Mouse (Mus musculus): ENCODE measurements at regions not wholly inside any gene's neighbourhood (a gene's known extent, or its start where the extent isn't known, plus 50 kb on each side); places are given as distances from the start of the nearest gene placed in this dataset.

- DNase-seq (ENCODE audit: low spot score), result no peak
These were observed 50.6 kb upstream of the Larp1 start for GRCm38 (mm10) chr11:57958233-57958632.

DNA sequence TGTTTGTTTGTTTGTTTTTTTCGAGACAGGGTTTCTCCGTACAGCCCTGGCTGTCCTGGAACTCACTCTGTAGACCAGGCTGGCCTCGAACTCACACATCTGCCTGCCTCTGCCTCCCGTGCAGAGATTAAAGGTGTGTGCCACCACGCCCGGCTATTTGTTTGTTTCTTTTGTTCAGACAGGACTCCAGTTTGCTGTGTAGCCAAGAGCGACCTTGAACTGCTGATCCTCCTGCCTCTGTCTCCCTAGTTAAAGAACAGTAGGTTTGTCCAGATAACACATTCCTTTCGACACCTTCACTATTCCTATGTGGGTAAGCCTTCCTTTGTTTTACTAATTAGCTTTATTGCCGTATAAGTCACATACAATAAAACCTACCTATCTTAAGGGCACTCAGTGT lies 52.0 kb upstream of the Larp1 start:
- DNase-seq (ENCODE audit: low spot score), result no peak

DNA sequence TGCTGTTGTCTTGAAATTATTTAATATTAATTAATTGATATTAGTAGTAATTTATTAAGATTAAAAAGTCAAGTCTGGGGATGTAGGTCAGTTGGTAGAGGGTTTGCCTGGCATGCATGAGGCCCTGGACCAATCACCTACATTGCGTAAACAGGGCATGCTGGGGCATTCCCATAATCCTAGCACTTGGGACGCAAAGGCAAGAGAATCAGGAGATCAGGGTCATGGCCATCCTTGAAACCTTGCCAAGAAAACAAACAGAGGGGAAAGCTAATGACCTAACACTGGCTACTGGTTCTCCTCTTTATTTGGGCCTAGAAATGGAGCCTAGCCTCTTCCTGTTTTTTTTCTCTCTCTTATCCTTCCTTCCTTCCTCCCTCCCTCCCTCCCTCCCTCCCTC lies 52.8 kb upstream of the Larp1 start:
- DNase-seq (ENCODE audit: low spot score), result no peak

DNA sequence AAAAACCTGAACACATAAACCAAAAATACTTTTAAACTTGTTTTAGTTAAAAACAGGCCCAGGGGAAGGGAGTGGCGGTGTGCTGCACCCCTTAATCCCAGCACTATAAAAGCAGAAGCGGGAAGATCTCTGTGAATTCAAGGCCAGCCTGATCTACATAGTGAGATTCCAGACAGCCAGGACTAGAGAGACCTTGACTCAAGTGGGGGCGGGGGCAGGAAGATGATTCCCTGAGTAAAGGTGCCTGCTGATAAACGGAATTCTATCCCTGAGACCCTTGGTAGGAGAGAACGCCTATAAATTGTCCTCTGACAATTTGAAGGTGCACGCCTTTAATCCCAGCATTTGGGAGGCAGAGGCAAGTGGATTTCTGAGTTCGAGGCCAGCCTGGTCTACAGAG lies 53.4 kb upstream of the Larp1 start:
- no peak for DNase-seq (ENCODE audit: low spot score)

DNA sequence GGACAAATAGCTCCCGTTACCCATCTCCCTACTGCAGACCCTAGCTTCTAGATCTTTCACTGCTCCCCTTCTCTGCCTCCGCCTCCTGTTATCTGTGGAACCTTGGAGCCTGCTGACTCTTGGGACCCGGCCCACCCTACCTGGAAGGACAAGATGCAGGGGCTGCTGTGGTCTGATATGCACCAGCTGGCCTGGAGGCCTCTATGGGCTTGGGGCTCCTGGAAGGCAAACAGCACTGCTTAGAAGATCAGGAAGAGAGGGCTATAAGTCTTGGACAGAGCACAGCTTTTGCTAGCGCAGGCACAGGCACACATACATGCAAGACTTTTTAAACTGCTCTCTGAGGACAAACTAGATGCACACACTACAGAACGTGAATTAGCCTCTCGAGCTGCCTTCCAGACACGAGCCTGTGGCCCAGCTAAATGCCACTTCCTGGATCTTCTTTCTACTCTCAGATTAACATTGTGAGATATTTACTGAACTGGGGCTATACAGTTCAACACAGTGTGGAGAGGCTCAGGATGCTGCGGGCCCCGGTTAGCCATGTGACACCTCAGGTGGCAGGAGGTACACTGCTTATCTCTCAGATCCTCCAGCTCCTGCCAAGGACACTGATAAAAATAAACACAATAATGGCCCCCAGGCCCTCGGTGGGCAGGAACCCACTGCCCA lies 54.2 kb upstream of the Larp1 start:
- no peak for DNase-seq (ENCODE audit: low spot score)

DNA sequence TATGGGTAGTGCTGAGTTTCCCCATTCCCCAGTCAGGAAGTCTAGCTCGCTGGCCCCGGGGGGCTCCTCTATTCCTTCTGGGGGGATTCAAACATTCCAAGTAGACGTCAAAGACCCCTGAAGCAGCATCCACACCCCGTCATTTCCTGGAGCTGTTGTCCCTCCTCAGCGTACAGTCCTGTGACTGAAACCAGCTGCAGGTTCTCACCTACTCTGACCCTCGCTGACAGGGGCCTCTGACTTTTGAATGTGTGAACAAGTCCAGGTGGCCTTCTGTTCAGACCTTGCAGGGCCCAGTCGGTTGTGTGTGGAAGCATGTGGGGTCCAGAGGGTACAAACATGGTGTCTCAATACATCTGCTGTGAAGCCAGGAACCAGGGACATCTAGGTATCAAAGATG lies 55.2 kb upstream of the Larp1 start:
- no peak for DNase-seq (ENCODE audit: low spot score)

GRCm38 (mm10) chr11:57952619-57953018 lies 56.2 kb upstream of the Larp1 start:
- no peak for DNase-seq (ENCODE audit: low spot score)

DNA sequence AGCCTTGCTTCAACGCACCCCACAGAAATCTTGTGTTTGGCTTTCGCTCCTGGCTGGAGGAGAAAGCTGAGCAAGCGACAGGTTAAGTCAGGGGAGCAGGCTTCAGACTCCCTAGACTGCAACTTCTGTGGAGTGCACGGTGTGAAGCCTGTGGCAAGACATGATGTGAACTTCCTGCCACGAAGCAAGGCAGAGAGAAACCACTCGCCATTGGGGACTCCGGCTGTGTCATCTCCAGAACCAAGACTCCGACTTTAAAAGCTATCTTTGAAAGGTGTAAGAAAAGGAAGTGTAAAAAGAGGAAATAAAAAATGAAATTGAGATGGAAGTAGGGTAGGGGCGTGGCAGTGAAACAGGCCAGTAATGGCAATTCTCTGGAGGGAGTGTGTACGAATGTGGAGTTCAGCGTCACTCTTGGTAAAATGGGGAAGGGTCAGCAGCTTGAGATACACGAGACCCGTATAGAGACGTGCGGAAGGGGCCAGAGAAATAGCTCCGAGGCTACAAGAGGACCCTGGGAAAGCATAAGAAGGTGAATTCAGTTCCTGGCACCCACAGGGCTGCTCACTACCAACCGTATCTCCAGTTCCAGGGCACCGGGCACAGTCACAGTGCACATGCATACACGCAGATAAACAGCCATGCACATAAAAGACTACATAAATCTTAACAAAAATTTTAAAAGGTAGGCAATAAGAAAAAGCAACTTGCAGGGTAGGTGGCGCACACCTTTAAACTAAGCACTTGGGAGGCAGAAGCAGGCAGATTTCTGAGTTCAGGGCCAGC lies 57.1 kb upstream of the Larp1 start:
- DNase-seq (ENCODE audit: low spot score), result no peak

DNA sequence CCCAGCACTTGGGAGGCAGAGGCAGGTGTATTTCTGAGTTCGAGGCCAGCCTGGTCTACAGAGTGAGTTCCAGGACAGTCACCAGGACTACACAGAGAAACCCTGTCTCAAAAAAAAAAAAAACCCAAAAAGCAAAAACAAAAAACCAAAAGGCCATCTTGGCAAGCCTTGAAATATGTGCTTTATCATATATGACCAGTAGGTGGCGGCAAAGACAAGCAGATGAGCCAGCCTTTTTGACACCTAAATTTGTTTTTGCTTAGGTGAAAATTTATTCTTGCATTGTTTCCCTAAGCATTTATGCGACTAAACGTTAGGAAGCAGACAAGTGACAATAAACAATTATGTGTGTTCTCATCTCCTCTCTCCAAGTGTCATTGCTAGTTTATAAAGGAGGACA lies 57.9 kb upstream of the Larp1 start:
- DNase-seq (ENCODE audit: low spot score), result peak; percentile 81

- no peak for DNase-seq (ENCODE audit: low spot score)
These were observed 59.8 kb upstream of the Larp1 start for GRCm38 (mm10) chr11:57949067-57949466.

- DNase-seq (ENCODE audit: low spot score), result no peak
These were observed 61.5 kb upstream of the Larp1 start for GRCm38 (mm10) chr11:57947347-57947746.

GRCm38 (mm10) chr11:57934391-57934850 lies 74.4 kb upstream of the Larp1 start:
- DNase-seq (ENCODE audit: low spot score), result peak; percentile 89

GRCm38 (mm10) chr11:57933065-57933464 lies 75.8 kb upstream of the Larp1 start:
- DNase-seq (ENCODE audit: low spot score), result no peak

DNA sequence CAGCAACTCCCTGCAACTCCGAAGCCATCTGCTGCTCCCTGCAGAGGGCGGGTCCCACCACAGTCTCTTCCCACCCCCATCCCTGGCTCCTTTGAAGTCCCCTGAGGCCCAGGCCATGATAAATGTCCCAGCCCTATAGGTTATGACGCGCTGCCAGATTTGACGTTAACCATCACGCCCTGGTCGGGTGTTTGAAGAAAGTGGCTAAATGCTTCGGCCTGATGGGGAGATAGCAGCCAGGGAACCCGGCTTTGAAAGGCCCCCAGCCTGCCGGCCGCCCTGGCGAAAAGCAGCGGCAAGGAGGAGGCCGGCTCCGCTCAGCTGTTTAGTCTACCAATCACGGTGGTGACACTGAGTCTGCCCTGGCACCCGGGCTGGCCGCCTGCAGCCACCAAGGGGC lies 79.4 kb upstream of the Larp1 start:
- DNase-seq (ENCODE audit: low spot score), result no peak

GRCm38 (mm10) chr11:57920263-57920662 lies 87.6 kb upstream of the Hand1 start:
- DNase-seq (ENCODE audit: low spot score), result no peak

DNA sequence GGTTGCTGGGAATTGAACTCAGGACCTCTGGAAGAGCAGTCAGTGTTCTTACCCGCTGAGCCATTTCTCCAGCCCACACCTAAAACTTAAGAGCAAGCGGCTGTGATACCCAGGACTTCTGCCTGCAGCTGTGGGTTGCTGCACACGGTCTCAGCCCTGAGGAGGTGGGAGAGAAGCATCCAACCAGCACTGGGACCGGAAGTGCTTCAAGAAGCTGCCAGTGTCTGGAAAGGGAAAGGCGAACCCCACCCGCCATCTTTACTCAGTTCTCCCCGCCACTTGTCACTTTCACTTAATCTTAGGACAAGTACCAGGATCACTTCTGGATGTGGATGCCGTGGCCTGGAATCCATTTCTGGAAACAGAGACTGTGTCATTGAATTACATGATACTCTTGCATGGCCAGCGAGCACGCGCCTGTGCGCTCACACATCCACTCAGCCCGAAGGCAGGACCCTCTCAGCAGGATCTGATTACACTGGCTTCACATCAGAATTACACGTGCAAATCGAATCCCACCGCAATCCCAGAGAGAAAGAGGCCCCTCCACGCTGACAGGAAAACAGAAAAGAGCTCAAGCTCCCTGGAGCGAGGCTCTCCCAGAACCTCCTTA lies 85.9 kb upstream of the Hand1 start:
- no peak for DNase-seq (ENCODE audit: low spot score)

GRCm38 (mm10) chr11:57917974-57918373 lies 85.4 kb upstream of the Hand1 start:
- no peak for DNase-seq (ENCODE audit: low spot score)

- no peak for DNase-seq (ENCODE audit: low spot score)
These were observed 83.4 kb upstream of the Hand1 start for GRCm38 (mm10) chr11:57916016-57916415.

DNA sequence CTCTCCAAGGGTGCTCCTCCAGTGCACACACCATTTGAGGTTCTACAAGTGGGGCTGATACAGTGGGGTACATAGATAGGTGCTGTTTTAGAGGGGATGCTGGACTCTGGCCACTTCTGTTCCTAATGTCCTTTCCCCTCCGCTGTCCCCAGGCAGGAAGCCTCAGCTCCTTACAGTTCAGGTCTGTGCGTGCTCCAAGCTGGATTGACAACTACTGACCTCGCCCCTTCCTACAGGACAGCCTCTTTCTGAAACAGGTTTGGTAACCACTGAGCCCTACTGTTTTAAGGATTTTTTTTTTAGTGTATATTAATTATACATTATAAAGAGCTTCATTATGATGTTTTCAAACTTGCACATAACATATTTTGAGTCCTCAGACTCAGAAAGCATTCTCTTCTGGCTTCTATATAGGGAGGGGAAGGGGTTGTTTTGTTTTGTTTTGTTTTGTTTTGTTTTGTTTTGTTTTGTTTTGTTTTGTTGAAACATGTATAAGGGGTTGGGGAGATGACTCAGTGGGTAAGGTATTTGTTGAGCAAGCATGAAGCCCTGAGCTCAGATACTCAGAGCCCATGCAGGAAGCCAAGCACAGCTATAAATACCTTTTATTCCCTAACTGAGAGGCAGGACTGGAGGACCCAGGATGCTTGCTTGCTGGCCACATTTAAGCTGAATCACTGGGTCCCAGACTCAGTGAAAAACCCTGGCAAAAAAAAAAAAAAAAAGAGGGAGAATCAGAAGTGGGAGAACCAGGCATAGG lies 81.4 kb upstream of the Hand1 start:
- DNase-seq (ENCODE audit: low spot score), result no peak

- no peak for DNase-seq (ENCODE audit: low spot score)
These were observed 80.5 kb upstream of the Hand1 start for GRCm38 (mm10) chr11:57913020-57913699.

- DNase-seq (ENCODE audit: low spot score), result no peak
These were observed 79.2 kb upstream of the Hand1 start for GRCm38 (mm10) chr11:57911698-57912283.

Data from retina, embryonic 14.5 days (tissue).